Mouse (Mus musculus) hindbrain, embryonic 10.5 days (tissue): Measurements from ENCODE around the gene Gimap8. TPM values are rescaled to one million over a fixed set of nuclear protein-coding genes. Genes with fewer than 3 reads are reported as not detected.
A peak's percentile ranks its signal among the peaks of the same experiment; 100 is the strongest.
"Not testable (repeated sequence)": the region's sequence is repeated elsewhere in the genome, so short reads cannot be mapped to it uniquely, and the experiment has no call there.

ENCODE experiments used
- DNase-seq: peaks from one replicate; pipeline ENCODE4 v3.0.0-alpha.2; 2017; ENCODE audit warnings: low spot score
- H3K27ac ChIP-seq: fragments of 300-500 bp; sonication (generic); 2 replicates; pipeline ENCODE4 v1.5.1; 2016; ENCODE audit warnings: mild to moderate bottlenecking, moderate library complexity
- H3K27me3 ChIP-seq: fragments of 300-500 bp; sonication (generic); 2 replicates; pipeline ENCODE4 v1.6.1; 2016; ENCODE audit warnings: mild to moderate bottlenecking; ENCODE audit not compliant: poor library complexity, insufficient read depth, severe bottlenecking
- H3K36me3 ChIP-seq: fragments of 300-500 bp; sonication (generic); 2 replicates; pipeline ENCODE4 v1.6.1; 2016; ENCODE audit warnings: mild to moderate bottlenecking, moderate library complexity
- H3K4me1 ChIP-seq: fragments of 300-500 bp; sonication (generic); replicated peaks from 2 replicates; pipeline ENCODE4 v1.6.1; 2016; ENCODE audit warnings: mild to moderate bottlenecking
- H3K4me3 ChIP-seq: fragments of 300-500 bp; sonication (generic); 2 replicates; pipeline ENCODE4 v1.5.1; 2016; ENCODE audit warnings: mild to moderate bottlenecking, moderate library complexity
- H3K9me3 ChIP-seq: fragments of 300-500 bp; sonication (generic); 2 replicates; pipeline ENCODE4 v1.6.1; 2016; ENCODE audit warnings: mild to moderate bottlenecking, moderate library complexity
- WGBS: fragments of 180-500 bp; shearing (Covaris S2); methylation state at CpG from one replicate; pipeline ENCODE4 v1.1.7; 2016; 5-methylcytosine and 5-hydroxymethylcytosine counted together
- polyA plus RNA-seq: library from polyadenylated mRNA; unstranded; fragments of >200 nt; fragmentation: Nextera tagmentation; extraction: Ambion mirVana; gene quantifications from 2 replicates; pipeline ENCODE4 v1.2.1, GENCODE M21; 2016

Gene Gimap8
- 0.37 and 0.75 TPM in 2 replicates for polyA plus RNA-seq

GRCm38 (mm10) chr6:48646995-48647394 is at the start of gene Gimap8:
Gene Gimap8 (plus strand): TSS chr6:48647234.
- Histone ChIP-seq H3K9me3 (no peaks in the 10 kb centered on the region), H3K4me3 (no peak within 1 kb of the TSS), H3K4me1 (no peaks in the 10 kb centered on the region), H3K36me3 (no peaks in the 10 kb centered on the region), H3K27me3 (peaks cover 6% of the 10 kb centered on the region; the same call in 1 of the 2 replicates), H3K27ac (0 out of 2 replicates have a peak within 1 kb of the TSS, but pooled peaks have one; percentile 29)
- DNase-seq = no peak
- WGBS = 56% methylated on average over 3 of the region's 3 CpGs

- H3K9me3 ChIP-seq = peaks cover 25% of the 10 kb centered on the region
- 91% methylated on average over 1 of the region's 1 CpGs for WGBS
- H3K4me3 ChIP-seq = no peak overlapping the region
- peaks cover 30% of the 10 kb centered on the region for H3K4me1 ChIP-seq
- DNase-seq = no peak
- no peaks in the 10 kb centered on the region for H3K27me3 ChIP-seq
- 0 out of 2 replicates have a peak overlapping the region, but pooled peaks have one; percentile 96 for H3K27ac ChIP-seq
- peaks cover 50% of the 10 kb centered on the region for H3K36me3 ChIP-seq
Observed at GRCm38 (mm10) chr6:48600594-48600993, 46.4 kb upstream of the Gimap8 start.

GRCm38 (mm10) chr6:48601271-48602079 is 45.6 kb upstream of the Gimap8 start, which contains the start of gene Zfp775:
Gene Zfp775 (plus strand): TSS chr6:48602063.
- H3K36me3 ChIP-seq = peaks cover 41% of the 10 kb centered on the region
- peak within 1 kb of the TSS; percentile 68 for H3K4me3 ChIP-seq
- WGBS = 5% methylated on average over 42 of the region's 42 CpGs
- H3K4me1 ChIP-seq = peaks cover 28% of the 10 kb centered on the region
- H3K27ac ChIP-seq = peak within 1 kb of the TSS; percentile 96
- H3K9me3 ChIP-seq = peaks cover 16% of the 10 kb centered on the region
- no peaks in the 10 kb centered on the region for H3K27me3 ChIP-seq
- DNase-seq = peak; percentile 96

DNA sequence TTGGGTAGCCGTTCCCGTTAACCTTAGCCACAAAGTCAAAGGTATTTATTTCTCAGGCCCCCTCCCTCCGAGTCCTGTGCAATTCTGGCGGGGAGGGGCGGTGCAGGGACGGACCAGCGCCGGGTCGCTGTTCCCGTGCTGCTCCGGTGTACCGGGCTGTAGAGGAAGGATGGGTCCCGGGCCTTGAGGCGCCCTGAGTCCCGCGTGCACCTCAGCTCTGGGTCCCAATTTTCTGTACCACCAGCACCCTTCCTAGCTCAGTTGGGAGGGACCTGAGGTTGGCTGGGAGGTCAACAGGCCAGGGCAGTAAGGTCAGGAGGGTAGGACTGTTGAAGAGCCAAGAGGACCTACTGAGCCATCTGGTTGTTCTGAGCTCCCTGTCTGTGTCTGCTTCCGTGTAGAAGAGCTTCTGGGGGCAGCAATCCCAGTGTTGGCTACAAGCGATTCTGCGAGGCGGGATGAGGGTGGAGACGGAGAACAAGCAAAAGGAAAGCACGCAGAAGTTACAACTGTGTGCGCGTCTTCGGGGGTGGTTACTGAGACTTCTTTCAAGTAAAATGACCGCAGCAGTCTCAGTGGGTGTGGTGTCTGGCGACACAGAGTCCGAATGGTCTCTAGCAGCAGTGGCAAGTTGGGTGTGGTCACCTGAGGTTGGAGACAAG is 44.8 kb upstream of the Gimap8 start:
- Histone ChIP-seq H3K36me3 (peaks cover 34% of the 10 kb centered on the region), H3K4me1 (peaks cover 28% of the 10 kb centered on the region), H3K27ac (peak overlapping the region; percentile 96), H3K4me3 (peak overlapping the region; percentile 68), H3K9me3 (peaks cover 9% of the 10 kb centered on the region), H3K27me3 (no peaks in the 10 kb centered on the region)
- 3% methylated on average over 28 of the region's 28 CpGs for WGBS
- DNase-seq = no peak

DNA sequence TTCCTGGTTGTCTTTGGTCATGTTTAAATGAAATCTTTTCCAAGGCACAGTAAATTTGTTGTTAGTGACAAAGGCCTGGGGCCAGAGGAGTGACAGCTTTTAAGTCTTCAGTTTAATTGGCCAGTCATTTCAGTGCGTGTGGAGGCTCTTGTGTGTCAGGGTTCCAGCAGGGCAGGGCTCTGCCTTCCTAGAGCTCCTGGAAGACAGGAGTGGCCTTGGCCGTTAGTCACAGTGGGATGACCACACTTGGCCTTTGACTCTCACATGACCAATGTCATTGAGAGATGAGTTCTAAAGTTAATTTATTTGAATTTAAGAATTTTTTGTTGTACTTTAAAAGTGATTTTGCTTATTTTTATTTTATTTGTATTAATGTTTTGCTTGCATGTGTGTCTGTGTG is 38.9 kb upstream of the Gimap8 start:
- H3K4me1 ChIP-seq = 0 out of 2 replicates have a peak, but pooled peaks cover 11% of the 10 kb centered on the region
- no peak overlapping the region for H3K27ac ChIP-seq
- peaks cover 7% of the 10 kb centered on the region for H3K36me3 ChIP-seq
- no peak overlapping the region for H3K4me3 ChIP-seq
- 64% methylated on average over 2 of the region's 2 CpGs for WGBS
- no peaks in the 10 kb centered on the region for H3K27me3 ChIP-seq
- no peaks in the 10 kb centered on the region for H3K9me3 ChIP-seq
- no peak for DNase-seq

GRCm38 (mm10) chr6:48609512-48609911 is 37.5 kb upstream of the Gimap8 start:
- Histone ChIP-seq H3K27me3 (no peaks in the 10 kb centered on the region), H3K4me3 (no peak overlapping the region), H3K9me3 (peaks cover 3% of the 10 kb centered on the region; the same call in 1 of the 2 replicates), H3K36me3 (peaks cover 21% of the 10 kb centered on the region), H3K4me1 (0 out of 2 replicates have a peak, but pooled peaks cover 11% of the 10 kb centered on the region), H3K27ac (no peak overlapping the region)
- 51% methylated on average over 7 of the region's 7 CpGs for WGBS
- DNase-seq = no peak

DNA sequence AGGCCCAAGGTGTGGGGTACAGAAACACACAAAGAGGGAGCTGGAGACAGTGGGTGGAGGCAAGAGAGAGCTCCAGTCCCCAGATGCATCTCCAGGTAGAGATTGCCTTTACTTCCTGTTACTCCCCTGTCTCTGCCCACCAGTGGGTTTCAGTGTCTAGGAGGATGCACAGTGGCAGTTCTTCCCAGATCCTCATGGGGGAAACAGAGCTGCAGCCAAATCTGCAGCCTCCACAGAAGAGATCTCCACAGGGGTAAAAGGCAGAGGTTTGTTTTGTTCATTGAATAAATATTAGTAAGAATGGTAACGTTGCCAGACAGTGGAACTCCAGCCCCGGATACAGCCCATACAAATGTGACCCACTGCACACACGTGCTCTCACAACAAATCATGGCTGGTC is 36.4 kb upstream of the Gimap8 start:
- Histone ChIP-seq H3K36me3 (peaks cover 30% of the 10 kb centered on the region), H3K27me3 (no peaks in the 10 kb centered on the region), H3K4me1 (0 out of 2 replicates have a peak, but pooled peaks cover 11% of the 10 kb centered on the region), H3K9me3 (peaks cover 3% of the 10 kb centered on the region; the same call in 1 of the 2 replicates), H3K27ac (no peak overlapping the region), H3K4me3 (no peak overlapping the region)
- 90% methylated on average over 3 of the region's 3 CpGs for WGBS
- DNase-seq = no peak

GRCm38 (mm10) chr6:48613464-48613863 is 33.6 kb upstream of the Gimap8 start:
- 0 out of 2 replicates have a peak, but pooled peaks cover 11% of the 10 kb centered on the region for H3K4me1 ChIP-seq
- no peaks in the 10 kb centered on the region for H3K27me3 ChIP-seq
- no peak overlapping the region for H3K27ac ChIP-seq
- 91% methylated on average over 4 of the region's 4 CpGs for WGBS
- H3K4me3 ChIP-seq = no peak overlapping the region
- peaks cover 3% of the 10 kb centered on the region; the same call in 1 of the 2 replicates for H3K9me3 ChIP-seq
- DNase-seq = no peak
- H3K36me3 ChIP-seq = peaks cover 38% of the 10 kb centered on the region

DNA sequence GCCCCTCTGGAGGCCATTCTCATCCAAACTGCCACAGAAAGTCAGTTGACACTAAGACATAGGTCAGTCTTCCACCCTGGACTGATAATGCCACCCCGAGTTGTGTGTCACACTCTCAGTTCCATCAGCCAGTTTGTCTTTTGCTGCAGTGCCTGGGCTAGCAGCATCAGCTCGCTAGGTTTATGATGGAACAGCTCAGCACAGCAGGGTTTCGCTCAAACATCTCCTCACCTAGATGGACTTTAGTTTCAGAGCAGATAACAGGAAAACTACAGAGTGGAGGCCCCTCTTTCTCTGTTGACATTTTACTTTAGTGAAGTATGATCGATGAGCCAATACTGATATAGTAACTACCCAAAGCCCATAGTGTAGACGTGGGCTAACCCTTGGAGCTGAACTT is 32.3 kb upstream of the Gimap8 start:
- Histone ChIP-seq H3K36me3 (peaks cover 51% of the 10 kb centered on the region), H3K9me3 (peaks cover 3% of the 10 kb centered on the region; the same call in 1 of the 2 replicates), H3K27me3 (no peaks in the 10 kb centered on the region), H3K27ac (no peak overlapping the region), H3K4me1 (no peaks in the 10 kb centered on the region), H3K4me3 (no peak overlapping the region)
- DNase-seq = no peak
- WGBS = 93% methylated on average over 5 of the region's 5 CpGs

DNA sequence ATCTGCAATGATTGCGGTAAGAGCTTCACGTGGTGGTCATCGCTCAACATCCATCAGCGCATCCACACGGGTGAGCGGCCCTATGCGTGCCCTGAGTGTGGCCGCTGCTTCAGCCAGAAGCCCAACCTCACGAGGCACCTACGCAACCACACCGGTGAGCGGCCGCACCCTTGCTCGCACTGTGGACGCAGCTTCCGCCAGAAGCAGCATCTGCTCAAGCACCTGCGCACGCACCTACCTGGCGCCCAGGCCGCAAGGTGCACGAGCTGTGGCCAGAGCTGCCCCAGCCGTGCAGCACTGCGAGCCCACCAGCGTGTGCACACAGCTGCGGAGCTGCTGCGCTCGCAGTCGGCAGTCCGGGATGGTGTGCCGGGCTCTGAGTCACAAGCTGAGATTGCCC is 27.0 kb upstream of the Gimap8 start:
- H3K27me3 ChIP-seq = 0 out of 2 replicates have a peak, but pooled peaks cover 2% of the 10 kb centered on the region
- H3K36me3 ChIP-seq = peaks cover 47% of the 10 kb centered on the region
- H3K4me3 ChIP-seq = no peak overlapping the region
- no peak for DNase-seq
- H3K27ac ChIP-seq = no peak overlapping the region
- H3K9me3 ChIP-seq = no peaks in the 10 kb centered on the region
- 94% methylated on average over 30 of the region's 30 CpGs for WGBS
- no peaks in the 10 kb centered on the region for H3K4me1 ChIP-seq

DNA sequence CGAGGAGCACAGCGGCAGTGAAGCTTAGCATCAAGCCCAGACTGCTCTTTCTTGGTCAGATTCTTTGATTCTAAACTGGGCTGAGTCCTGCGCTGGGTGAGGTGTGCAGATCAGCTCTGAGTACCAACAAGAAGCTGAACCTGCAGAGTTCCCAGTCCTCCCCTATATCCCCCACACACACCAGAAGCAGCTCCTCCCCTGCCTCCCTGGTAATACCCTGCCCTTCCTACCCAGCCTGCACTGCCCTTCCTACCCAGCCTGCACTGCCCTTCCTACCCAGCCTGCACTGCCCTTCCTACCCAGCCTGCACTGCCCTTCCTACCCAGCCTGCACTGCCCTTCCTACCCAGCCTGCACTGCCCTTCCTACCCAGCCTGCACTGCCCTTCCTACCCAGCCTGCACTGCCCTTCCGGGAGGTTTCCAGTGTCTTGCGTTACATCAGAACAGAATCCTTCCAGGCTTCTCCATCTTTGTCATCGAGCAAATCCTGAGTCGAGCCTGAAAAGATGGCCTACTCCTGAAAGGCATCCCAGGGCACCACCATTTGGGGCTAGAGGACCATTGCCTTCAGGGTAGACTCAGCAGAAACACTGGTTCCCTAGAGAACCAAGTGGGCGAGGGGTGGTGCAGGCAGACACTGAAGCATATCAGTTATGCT is 24.7 kb upstream of the Gimap8 start:
- not testable (repeated sequence) for H3K9me3 ChIP-seq, H3K4me3 ChIP-seq, H3K27ac ChIP-seq, DNase-seq
- H3K27me3 ChIP-seq = peaks cover 25% of the 10 kb centered on the region
- peaks cover 35% of the 10 kb centered on the region for H3K36me3 ChIP-seq
- peaks cover 11% of the 10 kb centered on the region for H3K4me1 ChIP-seq
- 85% methylated on average over 8 of the region's 8 CpGs for WGBS

DNA sequence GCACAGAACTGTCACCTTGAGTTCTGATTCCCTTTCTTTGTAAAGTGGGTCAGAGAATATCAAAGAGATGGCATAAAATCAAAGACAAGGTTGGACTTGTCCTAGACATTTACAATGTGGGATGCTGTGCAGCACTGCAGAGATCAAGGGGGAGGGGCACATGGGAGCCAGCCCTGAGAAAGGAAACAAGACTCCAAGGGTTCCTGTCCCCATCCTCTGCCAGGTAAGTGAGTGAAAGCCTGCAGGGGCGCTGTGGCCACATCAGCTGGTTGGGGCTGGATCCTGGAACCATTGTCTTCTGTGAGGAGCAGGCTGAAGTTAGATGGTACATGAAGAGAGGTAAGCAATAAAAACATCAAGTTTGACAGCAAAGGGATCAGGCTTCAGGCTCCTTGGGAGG is 23.6 kb upstream of the Gimap8 start:
- Histone ChIP-seq H3K4me1 (peaks cover 16% of the 10 kb centered on the region), H3K9me3 (no peaks in the 10 kb centered on the region), H3K4me3 (no peak overlapping the region), H3K27ac (no peak overlapping the region), H3K36me3 (peaks cover 35% of the 10 kb centered on the region), H3K27me3 (peaks cover 37% of the 10 kb centered on the region)
- DNase-seq = no peak
- WGBS = 30% methylated on average over 1 of the region's 1 CpGs
